In genomic region chr17:78917696-78918095, GRCm38 (mm10) we compare ENCODE assay signal across 10 mouse cellular contexts. TPM values are rescaled to one million over a fixed set of nuclear protein-coding genes. Genes with fewer than 3 reads are reported as not detected.
DNase-seq lines count a peak whose midpoint lies in the region; ATAC-seq and TF ChIP-seq lines count a peak whose summit lies in the region.
"Had no signal": no experiment of that assay in that cellular context is flagged by ENCODE, and none has a peak within 500 bp of the region (broad histone marks: within the 10 kb centered on the region; RNA-seq: fewer than 3 reads in every experiment).

No protein-coding gene starts in this region.

- peak overlapping the region; percentile 80; the same call in 1 of the 2 replicates for H3K9ac ChIP-seq in kidney, embryonic 14.5 days (ENCODE audit: low read depth, low read length)
- peak overlapping the region; percentile 87; the same call in 1 of the 2 replicates for H3K9ac ChIP-seq in embryonic facial prominence, embryonic 13.5 days
- peak overlapping the region; percentile 87; the same call in 1 of the 2 replicates for H3K9ac ChIP-seq in hindbrain, postnatal 0 days (replicated peaks; ENCODE audit: low read length)
- H3K9ac ChIP-seq in midbrain, embryonic 15.5 days, result no peak overlapping the region

- 42% methylated on average over 6 of the region's 6 CpGs for WGBS in kidney, embryonic 14.5 days
- 44% methylated on average over 6 of the region's 6 CpGs for WGBS in embryonic facial prominence, embryonic 13.5 days
- 38% methylated on average over 6 of the region's 6 CpGs for WGBS in hindbrain, postnatal 0 days
- 38% methylated on average over 6 of the region's 6 CpGs for WGBS in midbrain, embryonic 15.5 days

- no peaks in the 10 kb centered on the region for H3K9me3 ChIP-seq in kidney, embryonic 14.5 days (ENCODE audit: control insufficient read depth, low read length)
- no peaks in the 10 kb centered on the region for H3K9me3 ChIP-seq in embryonic facial prominence, embryonic 13.5 days
- no peaks in the 10 kb centered on the region for H3K9me3 ChIP-seq in hindbrain, postnatal 0 days (ENCODE audit: low read length)
- H3K9me3 ChIP-seq in midbrain, embryonic 15.5 days, result no peaks in the 10 kb centered on the region

- H3K4me3 ChIP-seq in kidney, embryonic 14.5 days (ENCODE audit: low read length), result no peak overlapping the region
- no peak overlapping the region for H3K4me3 ChIP-seq in embryonic facial prominence, embryonic 13.5 days
- no peak overlapping the region for H3K4me3 ChIP-seq in hindbrain, postnatal 0 days (ENCODE audit: low read length)
- no peak overlapping the region for H3K4me3 ChIP-seq in midbrain, embryonic 15.5 days

- H3K27me3 ChIP-seq in kidney, embryonic 14.5 days (ENCODE audit: control insufficient read depth, insufficient read depth, low read length), result no peaks in the 10 kb centered on the region
- no peaks in the 10 kb centered on the region for H3K27me3 ChIP-seq in embryonic facial prominence, embryonic 13.5 days
- no peaks in the 10 kb centered on the region for H3K27me3 ChIP-seq in hindbrain, postnatal 0 days (ENCODE audit: insufficient read depth, low read length)
- no peaks in the 10 kb centered on the region for H3K27me3 ChIP-seq in midbrain, embryonic 15.5 days (replicated peaks)

- H3K36me3 ChIP-seq in kidney, embryonic 14.5 days (ENCODE audit: control insufficient read depth, insufficient read depth, low read length), result peaks cover 41% of the 10 kb centered on the region
- H3K36me3 ChIP-seq in embryonic facial prominence, embryonic 13.5 days, result peaks cover 40% of the 10 kb centered on the region
- peaks cover 21% of the 10 kb centered on the region; the same call in 1 of the 2 replicates for H3K36me3 ChIP-seq in hindbrain, postnatal 0 days (ENCODE audit: insufficient read depth, low read length)
- peaks cover 31% of the 10 kb centered on the region for H3K36me3 ChIP-seq in midbrain, embryonic 15.5 days (replicated peaks)

- DNase-seq in kidney, adult 9 months, result no peak
- DNase-seq in hindbrain, postnatal 0 days (ENCODE audit: low spot score), result no peak
- no peak for DNase-seq in right cerebral cortex, adult 2 months (ENCODE audit: low spot score in 2 of 2)
- no peak for DNase-seq in spleen, postnatal 36 days (ENCODE audit: low spot score in 2 of 2)
- DNase-seq in adrenal gland, adult 2 months, result no peak

- H3K4me1 ChIP-seq in kidney, embryonic 14.5 days (ENCODE audit: control insufficient read depth, insufficient read depth, low read length), result peaks cover 6% of the 10 kb centered on the region; the same call in 1 of the 2 replicates
- H3K4me1 ChIP-seq in embryonic facial prominence, embryonic 13.5 days, result peaks cover 16% of the 10 kb centered on the region
- H3K4me1 ChIP-seq in hindbrain, postnatal 0 days (ENCODE audit: insufficient read depth, low read length), result peaks cover 10% of the 10 kb centered on the region; the same call in 1 of the 2 replicates
- H3K4me1 ChIP-seq in midbrain, embryonic 15.5 days, result peaks cover 16% of the 10 kb centered on the region

- no peak for TF ChIP-seq CTCF in hindbrain, postnatal 0 days (IDR thresholded peaks at IDR 0.05; ENCODE audit: low read depth)

- H3K27ac ChIP-seq in kidney, embryonic 14.5 days (ENCODE audit: low read depth, low read length), result no peak overlapping the region
- no peak overlapping the region for H3K27ac ChIP-seq in embryonic facial prominence, embryonic 13.5 days
- H3K27ac ChIP-seq in hindbrain, postnatal 0 days, result no peak overlapping the region
- H3K27ac ChIP-seq in midbrain, embryonic 15.5 days, result no peak overlapping the region

- ATAC-seq in kidney, embryonic 14.5 days (ENCODE audit: low FRiP score, low TSS enrichment), result no peak
- no peak for ATAC-seq in embryonic facial prominence, embryonic 13.5 days (ENCODE audit: insufficient number of reproducible peaks, insufficient read depth, low FRiP score, low TSS enrichment, low read depth)
- ATAC-seq in hindbrain, postnatal 0 days, result no peak
- no peak for ATAC-seq in midbrain, embryonic 15.5 days (replicated peaks)

- H3K4me2 ChIP-seq in kidney, embryonic 14.5 days (replicated peaks; ENCODE audit: low read depth, low read length), result peak overlapping the region; percentile 52
- peak overlapping the region; percentile 64 for H3K4me2 ChIP-seq in embryonic facial prominence, embryonic 13.5 days
- H3K4me2 ChIP-seq in hindbrain, postnatal 0 days (ENCODE audit: low read depth, low read length), result peak overlapping the region; percentile 89
- H3K4me2 ChIP-seq in midbrain, embryonic 15.5 days, result peak overlapping the region; percentile 82

RNA-seq across cellular contexts. Expression of gene Cebpzos, which starts 1.4 kb away (rescaled TPM):
- 108 and 133 TPM in 2 replicates for polyA plus RNA-seq in kidney, embryonic 14.5 days (2014; fragmentation: Nextera tagmentation; extraction: Ambion mirVana)
- 119 and 125 TPM in 2 replicates for polyA plus RNA-seq in embryonic facial prominence, embryonic 13.5 days (2015; fragmentation: Nextera tagmentation; extraction: Ambion mirVana)
- total RNA-seq in hindbrain, postnatal 0 days (2014; rRNA removed), result 18.5 and 32.6 TPM in 2 replicates
- 140 and 149 TPM in 2 replicates for polyA plus RNA-seq in hindbrain, postnatal 0 days (2015; fragmentation: Nextera tagmentation; extraction: Ambion mirVana)
- polyA plus RNA-seq in midbrain, embryonic 15.5 days (2015; fragmentation: Nextera tagmentation; extraction: Ambion mirVana), result 103 TPM in 2 replicates
- total RNA-seq in adrenal gland, adult 2 months (2021), result 10 to 100 TPM; 34.7 to 40.5 TPM
- 6.3 and 6.6 TPM in 2 replicates for polyA plus RNA-seq in adrenal gland, adult 2 months (2012; rRNA removed)

RNA-seq across cellular contexts. Expression of gene Sult6b1, which starts 10.9 kb away (rescaled TPM):
- 0.19 and 0.20 TPM in 2 replicates for polyA plus RNA-seq in kidney, embryonic 14.5 days (2014; fragmentation: Nextera tagmentation; extraction: Ambion mirVana)
- polyA plus RNA-seq in embryonic facial prominence, embryonic 13.5 days (2015; fragmentation: Nextera tagmentation; extraction: Ambion mirVana), result 0.10 and 0.22 TPM in 2 replicates
- not detected in 2 replicates for total RNA-seq in hindbrain, postnatal 0 days (2014; rRNA removed)
- polyA plus RNA-seq in hindbrain, postnatal 0 days (2015; fragmentation: Nextera tagmentation; extraction: Ambion mirVana), result 0.39 and 0.55 TPM in 2 replicates
- 0.14 and 0.32 TPM in 2 replicates for polyA plus RNA-seq in midbrain, embryonic 15.5 days (2015; fragmentation: Nextera tagmentation; extraction: Ambion mirVana)
- total RNA-seq in adrenal gland, adult 2 months (2021), result under 1 TPM in 1 of 2 experiments, not detected in 1; 0.52 TPM
- polyA plus RNA-seq in adrenal gland, adult 2 months (2012; rRNA removed), result not detected in 2 replicates
- total RNA-seq: layer of hippocampus, postnatal 14 days; MEL had no signal

RNA-seq across cellular contexts. Expression of gene Cebpz, which starts 19.2 kb away (rescaled TPM):
- polyA plus RNA-seq in kidney, embryonic 14.5 days (2014; fragmentation: Nextera tagmentation; extraction: Ambion mirVana), result 58.7 and 64.8 TPM in 2 replicates
- polyA plus RNA-seq in embryonic facial prominence, embryonic 13.5 days (2015; fragmentation: Nextera tagmentation; extraction: Ambion mirVana), result 75.3 and 78.3 TPM in 2 replicates
- 11.0 and 13.5 TPM in 2 replicates for total RNA-seq in hindbrain, postnatal 0 days (2014; rRNA removed)
- 46.4 and 54.0 TPM in 2 replicates for polyA plus RNA-seq in hindbrain, postnatal 0 days (2015; fragmentation: Nextera tagmentation; extraction: Ambion mirVana)
- polyA plus RNA-seq in midbrain, embryonic 15.5 days (2015; fragmentation: Nextera tagmentation; extraction: Ambion mirVana), result 39.2 and 42.3 TPM in 2 replicates
- total RNA-seq in adrenal gland, adult 2 months (2021), result 10 to 100 TPM; 42.6 to 50.5 TPM
- polyA plus RNA-seq in adrenal gland, adult 2 months (2012; rRNA removed), result 0.89 and 3.0 TPM in 2 replicates

RNA-seq across cellular contexts. Expression of gene Ndufaf7, which starts 19.2 kb away (rescaled TPM):
- polyA plus RNA-seq in kidney, embryonic 14.5 days (2014; fragmentation: Nextera tagmentation; extraction: Ambion mirVana), result 45.4 and 63.2 TPM in 2 replicates
- 60.5 and 65.5 TPM in 2 replicates for polyA plus RNA-seq in embryonic facial prominence, embryonic 13.5 days (2015; fragmentation: Nextera tagmentation; extraction: Ambion mirVana)
- total RNA-seq in hindbrain, postnatal 0 days (2014; rRNA removed), result 19.7 and 28.3 TPM in 2 replicates
- polyA plus RNA-seq in hindbrain, postnatal 0 days (2015; fragmentation: Nextera tagmentation; extraction: Ambion mirVana), result 59.9 and 61.6 TPM in 2 replicates
- polyA plus RNA-seq in midbrain, embryonic 15.5 days (2015; fragmentation: Nextera tagmentation; extraction: Ambion mirVana), result 62.3 and 69.6 TPM in 2 replicates
- total RNA-seq in adrenal gland, adult 2 months (2021), result 10 to 100 TPM; 38.5 to 50.3 TPM
- polyA plus RNA-seq in adrenal gland, adult 2 months (2012; rRNA removed), result 3.1 and 4.6 TPM in 2 replicates

RNA-seq across cellular contexts. Expression of gene Eif2ak2, which starts 35.3 kb away (rescaled TPM):
- polyA plus RNA-seq in kidney, embryonic 14.5 days (2014; fragmentation: Nextera tagmentation; extraction: Ambion mirVana), result 12.0 and 14.6 TPM in 2 replicates
- polyA plus RNA-seq in embryonic facial prominence, embryonic 13.5 days (2015; fragmentation: Nextera tagmentation; extraction: Ambion mirVana), result 15.4 and 16.2 TPM in 2 replicates
- total RNA-seq in hindbrain, postnatal 0 days (2014; rRNA removed), result 5.1 and 6.3 TPM in 2 replicates
- 5.1 and 7.8 TPM in 2 replicates for polyA plus RNA-seq in hindbrain, postnatal 0 days (2015; fragmentation: Nextera tagmentation; extraction: Ambion mirVana)
- polyA plus RNA-seq in midbrain, embryonic 15.5 days (2015; fragmentation: Nextera tagmentation; extraction: Ambion mirVana), result 2.2 and 4.3 TPM in 2 replicates
- total RNA-seq in adrenal gland, adult 2 months (2021), result 10 to 100 TPM; 24.0 to 24.3 TPM
- 1.0 and 1.4 TPM in 2 replicates for polyA plus RNA-seq in adrenal gland, adult 2 months (2012; rRNA removed)

Comparison
In these comparisons a context has a peak if more than half of its experiments do, and no peak if none do; other contexts are left out.
1. RNA of gene Cebpzos, which starts 1.4 kb away (polyA plus RNA-seq): 140 to 149 TPM in hindbrain, postnatal 0 days, 119 to 125 TPM in embryonic facial prominence, embryonic 13.5 days, 108 to 133 TPM in kidney, embryonic 14.5 days and 103 TPM in midbrain, embryonic 15.5 days; 6.3 to 6.6 TPM in adrenal gland, adult 2 months; every median in the first group is over 10 times any median in the second.
2. RNA of gene Cebpz, which starts 19.2 kb away (polyA plus RNA-seq): 75.3 to 78.3 TPM in embryonic facial prominence, embryonic 13.5 days, 58.7 to 64.8 TPM in kidney, embryonic 14.5 days, 46.4 to 54.0 TPM in hindbrain, postnatal 0 days and 39.2 to 42.3 TPM in midbrain, embryonic 15.5 days; 0.89 to 3.0 TPM in adrenal gland, adult 2 months; every median in the first group is over 10 times any median in the second.
3. Peak in every context shown above with its lines, with median percentiles within 50 percentile points of each other: H3K4me2 ChIP-seq.